Mouse (Mus musculus) monocyte, adult 5-6 weeks (primary cell): ENCODE data around the gene Cd5. TPM values are rescaled to one million over a fixed set of nuclear protein-coding genes. Genes with fewer than 3 reads are reported as not detected.

ENCODE experiments used
- ATAC-seq: fragments of 153-309, 156-312 bp; replicated peaks from 2 replicates; pipeline ENCODE4 v1.8.0; 2017; ENCODE audit warnings: mild to moderate bottlenecking; ENCODE audit not compliant: low TSS enrichment, insufficient number of reproducible peaks, severe bottlenecking, poor library complexity, low FRiP score
- total RNA-seq: library from RNA; stranded (forward); fragments of 200-1000, 200-491, 200-594 nt; gene quantifications from 3 replicates; pipeline ENCODE4 v1.2.3, GENCODE M21; 2017

Gene Cd5
- total RNA-seq, 1 experiment from 2014 or later: 1.0 TPM

DNA sequence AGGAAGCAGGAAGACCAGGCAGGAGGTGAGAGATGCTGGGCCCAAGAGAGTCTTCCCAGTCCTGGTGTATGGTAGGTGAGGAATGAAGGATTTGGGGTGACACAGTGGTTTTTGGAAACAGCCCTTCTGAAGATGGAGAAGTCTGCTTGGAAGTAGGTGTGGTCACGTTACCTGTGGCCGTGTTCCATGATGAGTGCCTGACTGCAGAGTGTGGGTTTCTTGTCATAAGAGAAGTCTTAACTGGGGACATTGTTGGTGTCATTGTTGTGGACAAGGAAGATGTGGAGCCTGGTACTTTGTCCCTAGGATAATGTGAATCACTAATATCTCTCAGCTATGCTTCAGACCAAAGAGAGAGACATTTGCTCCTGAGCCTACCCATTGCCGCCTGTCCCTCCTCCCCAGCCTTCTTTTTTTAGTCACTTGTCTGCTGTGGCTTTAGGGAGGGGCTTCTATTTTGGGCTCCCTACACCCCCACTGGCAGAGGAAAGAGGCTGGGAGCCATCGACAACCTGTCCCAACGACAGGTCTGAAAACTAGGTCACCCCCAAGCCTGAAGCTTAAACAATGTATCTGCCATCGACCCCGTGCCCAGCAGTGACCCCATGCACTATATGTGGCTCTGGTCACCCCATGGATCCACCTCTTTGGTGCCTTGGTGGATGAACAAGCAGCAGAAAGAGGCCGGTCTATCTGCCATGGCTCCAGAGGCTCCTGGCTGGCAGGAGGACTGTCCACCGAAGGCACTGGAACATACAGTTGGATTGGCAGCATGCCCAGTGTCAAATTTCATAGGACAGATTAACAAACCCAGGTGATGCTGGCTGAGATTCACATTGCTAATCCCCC, 21.4 kb upstream of the Cd5 start:
- ATAC-seq: no peak

DNA sequence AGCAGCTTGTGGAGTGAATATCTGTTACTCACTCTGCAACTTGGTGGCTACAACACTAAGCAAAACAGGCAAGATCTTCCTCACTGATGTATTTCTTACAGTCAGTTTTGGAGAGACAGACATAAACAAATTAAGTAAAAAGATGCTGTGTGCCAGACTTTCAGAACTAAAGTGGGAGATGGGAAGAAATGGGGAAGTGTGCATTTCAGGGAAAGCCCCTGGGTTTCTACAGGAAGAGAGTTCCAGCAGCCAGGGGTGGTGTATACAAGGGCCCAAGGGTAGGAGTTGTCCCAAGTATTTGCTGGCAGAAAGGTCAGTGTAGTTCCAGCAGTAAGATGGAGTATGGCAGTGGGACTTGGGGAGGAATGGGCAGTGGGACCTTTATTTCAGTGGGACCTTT, 20.7 kb upstream of the Cd5 start:
- no peak for ATAC-seq

DNA sequence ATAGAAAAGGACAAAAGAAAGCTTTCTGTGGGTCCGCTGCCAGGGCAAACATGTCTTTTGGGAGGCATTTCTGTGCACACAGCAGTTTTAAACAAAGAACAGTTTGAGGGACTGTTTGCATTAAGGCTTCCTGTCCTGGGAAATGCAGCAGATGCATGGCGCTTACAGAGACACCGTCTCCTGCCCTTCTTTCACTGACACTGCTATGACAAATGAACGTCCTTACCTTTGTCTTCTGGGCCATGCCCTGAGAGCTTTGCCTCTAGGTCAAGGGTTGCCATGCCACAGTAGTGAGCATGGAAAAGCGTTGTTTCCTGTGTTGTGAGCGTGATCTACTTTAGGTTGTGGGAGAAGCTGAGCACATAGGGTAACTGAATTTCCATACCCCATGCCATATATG, 19.9 kb upstream of the Cd5 start:
- no peak for ATAC-seq

DNA sequence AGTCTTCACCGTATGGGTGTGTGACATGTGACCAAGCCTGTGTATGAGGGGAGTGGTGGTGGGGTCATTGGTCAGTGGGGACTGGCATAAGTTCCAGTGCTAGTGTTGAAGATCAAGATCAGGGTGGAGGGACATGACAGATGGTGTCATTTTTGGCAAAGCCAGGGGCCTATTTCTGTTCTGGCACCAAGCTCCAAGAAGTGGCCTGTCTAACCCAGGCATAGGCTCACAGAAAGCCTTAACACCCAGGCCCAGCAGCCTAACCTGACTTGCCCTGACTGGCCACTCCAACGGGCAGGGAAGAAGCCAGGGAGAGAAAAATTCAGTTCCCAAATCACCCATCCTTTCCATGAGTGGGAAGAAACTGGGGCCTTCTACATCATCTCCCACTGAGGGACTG, 18.7 kb upstream of the Cd5 start:
- ATAC-seq: no peak

DNA sequence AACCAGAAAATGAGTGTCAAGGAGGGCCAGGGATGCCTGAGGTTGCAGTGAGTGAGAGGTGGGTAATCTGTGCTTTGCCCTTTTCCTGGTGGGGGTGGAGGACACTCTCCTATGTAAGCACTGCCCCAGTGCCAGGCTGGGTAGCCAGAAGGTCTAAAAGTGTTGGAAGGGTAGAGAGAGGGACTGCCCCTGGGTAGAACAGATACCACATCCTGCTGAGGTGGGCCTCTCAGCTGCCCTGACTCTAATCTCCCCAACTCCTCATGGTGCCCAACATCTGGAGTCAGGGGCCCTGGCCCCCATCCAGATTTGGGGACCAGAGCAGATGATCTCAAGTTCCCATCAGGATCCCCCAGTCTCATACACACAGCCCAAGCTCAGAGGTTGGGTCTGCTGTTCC, 18.3 kb upstream of the Cd5 start:
- no peak for ATAC-seq

DNA sequence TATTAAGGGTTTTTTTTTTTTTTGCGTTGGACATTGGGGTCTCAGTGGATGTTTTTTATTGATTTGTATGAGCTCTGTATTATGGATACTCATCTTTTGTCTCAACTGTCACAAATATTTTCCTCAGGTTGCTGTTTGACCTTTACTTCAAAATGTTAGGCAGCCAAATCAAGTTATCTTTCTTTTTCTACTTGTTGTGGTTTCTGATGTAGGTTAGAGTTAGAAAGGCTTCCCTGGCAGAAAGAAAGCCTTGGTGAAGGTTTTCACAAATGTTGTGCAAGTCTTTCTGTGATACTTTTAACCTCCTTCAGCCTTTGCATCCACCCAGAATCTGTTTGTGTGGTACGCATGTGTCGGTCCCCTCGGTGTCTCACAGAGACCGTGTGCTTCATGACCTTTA, 13.8 kb upstream of the Cd5 start:
- no peak for ATAC-seq

DNA sequence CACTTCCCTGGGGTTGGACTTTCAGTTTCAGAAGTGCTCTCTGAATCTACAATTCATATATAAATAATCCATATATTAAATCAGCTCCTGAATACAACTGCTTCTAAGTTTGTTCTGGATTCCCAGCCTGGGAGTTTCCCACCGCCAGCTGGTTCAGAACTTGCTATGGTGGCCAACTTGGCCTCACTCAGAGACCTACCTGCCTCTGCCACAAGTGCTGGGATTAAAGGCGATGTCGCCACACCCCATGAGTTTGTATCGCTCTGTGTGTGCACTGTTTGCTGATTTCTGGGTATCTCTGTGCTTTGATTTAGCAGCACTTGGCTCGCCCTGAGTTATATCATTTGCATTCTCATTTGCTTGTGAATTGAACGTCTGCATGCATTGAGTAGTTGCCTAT, 13.3 kb upstream of the Cd5 start:
- no peak for ATAC-seq

DNA sequence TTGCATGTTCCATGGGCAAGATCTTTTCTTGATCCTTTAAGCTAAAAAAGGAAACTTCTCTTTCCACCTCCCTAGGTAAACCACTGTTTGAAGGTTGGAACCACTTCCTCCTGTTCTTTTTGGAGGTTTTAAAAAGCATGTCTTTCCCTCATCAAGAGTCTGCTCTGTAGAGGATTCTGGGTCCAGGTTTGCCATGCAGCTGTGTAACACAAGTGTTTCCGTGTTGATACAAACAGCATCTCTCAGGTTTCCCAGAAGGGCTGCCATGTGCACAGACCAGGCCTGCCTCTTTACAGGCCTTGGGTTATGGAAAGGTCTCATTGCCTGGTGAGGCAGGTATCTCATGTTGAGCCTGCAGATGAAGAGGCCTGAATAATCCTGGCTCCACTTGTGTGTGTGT, 12.8 kb upstream of the Cd5 start:
- ATAC-seq: no peak

DNA sequence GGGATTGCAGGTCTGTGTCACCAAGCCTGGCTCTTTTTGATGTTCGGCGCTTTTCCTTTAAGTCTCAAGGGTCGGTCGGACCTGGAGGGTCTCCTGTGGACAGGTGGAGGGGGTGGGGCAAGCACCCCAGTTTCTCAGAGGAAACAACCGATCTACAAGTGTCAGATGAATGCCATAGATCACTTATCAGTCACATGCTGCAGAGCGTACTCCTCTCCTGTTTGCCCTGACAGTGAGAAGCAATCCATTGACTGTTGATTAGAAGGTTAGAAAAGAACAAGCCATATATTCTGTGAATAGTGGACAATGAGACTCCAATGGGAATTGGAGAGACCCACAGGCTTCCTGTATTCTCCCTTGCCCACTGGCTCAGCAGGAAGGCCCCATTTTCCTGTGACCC, 11.4 kb upstream of the Cd5 start:
- no peak for ATAC-seq

DNA sequence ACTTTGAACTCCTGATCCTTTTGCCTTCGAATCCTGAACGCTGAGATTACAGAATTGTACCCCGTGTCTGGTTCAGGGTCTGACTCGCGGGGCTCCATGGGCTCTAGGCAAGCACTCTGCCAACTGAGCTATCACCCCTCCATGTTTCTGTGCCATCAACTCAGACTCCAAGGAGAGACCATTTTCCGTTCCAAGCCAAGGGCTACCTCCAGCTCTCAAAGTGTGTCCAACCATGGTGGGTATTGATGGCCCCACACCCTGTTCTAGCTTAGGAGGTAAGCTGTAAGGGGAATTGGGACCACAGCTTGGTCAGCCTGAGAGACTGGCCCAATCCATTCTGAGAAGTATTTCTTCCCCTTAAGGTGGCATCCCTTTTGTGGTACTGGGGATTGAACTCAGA, 10.5 kb upstream of the Cd5 start:
- ATAC-seq: no peak

DNA sequence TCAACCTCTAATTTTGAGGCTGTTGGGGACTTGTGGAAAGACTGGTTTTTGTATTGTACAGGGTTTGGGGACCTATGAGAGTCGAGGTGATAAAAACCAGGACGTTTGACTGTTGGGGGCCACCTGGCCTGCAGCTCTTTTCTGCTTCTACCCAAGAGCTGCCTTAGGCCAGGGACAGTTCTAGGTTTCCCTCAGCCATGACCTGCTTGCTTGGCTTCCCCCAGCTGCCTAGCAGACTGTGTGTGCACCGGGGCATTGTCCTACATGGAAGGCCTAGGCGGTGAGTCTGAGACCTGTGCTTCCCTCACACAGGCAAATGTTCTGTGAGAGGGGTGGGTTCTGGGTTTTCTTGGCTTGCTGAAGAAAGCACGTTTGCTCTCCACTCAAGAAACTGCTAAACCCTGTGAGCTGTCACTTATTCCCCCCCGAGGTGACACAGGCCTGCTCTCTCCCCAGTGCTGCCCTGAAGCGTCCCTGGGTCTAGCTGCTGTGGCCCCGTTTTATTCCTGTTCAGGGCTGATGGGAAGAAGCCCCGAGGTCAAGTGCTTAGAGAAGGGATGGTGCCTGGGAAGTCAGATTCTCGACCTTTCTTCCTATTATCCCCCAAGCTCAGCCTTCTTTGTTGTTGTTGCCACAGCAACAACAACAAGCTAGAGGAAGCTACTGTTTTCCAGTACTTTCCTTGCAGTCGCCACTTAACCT, 9.8 kb upstream of the Cd5 start:
- no peak for ATAC-seq

DNA sequence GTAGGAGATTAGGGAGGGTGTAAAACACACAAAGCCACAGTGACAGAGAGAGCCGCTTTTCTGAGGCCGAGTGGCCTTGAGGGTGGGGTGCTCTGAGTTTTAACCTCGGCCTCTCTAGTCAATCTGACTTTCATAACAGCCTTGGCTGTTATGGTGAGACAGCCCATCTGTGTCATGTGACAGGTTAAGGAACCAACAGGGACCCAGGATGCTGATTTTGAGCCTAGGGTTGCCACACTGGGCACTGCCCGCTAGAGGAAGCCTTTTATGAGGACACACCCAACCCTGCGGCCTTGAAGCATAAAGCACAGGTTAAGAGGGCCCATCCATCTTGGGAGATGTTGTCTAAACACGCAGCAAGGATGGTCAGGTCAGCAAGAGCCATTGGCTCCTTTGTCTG, 8.9 kb upstream of the Cd5 start:
- peak; percentile 97 for ATAC-seq

DNA sequence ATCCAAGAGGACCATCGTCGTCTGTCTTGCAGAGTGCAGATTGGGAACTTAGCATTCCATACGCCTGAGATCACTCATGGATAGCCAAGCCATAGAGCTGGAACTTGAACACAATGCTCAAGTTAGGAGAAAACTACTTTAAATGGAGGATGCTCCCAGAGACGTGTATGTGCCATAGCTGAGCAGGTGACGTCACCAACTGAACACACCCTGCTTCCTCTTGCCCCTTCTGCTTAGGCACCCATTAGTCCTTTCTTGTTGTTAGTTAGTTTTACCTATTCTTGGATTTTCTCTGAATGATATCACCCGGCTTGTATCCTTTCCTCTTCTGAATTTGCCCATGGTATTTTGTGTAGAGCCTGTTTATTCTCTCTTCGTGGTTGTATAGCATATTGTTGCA, 8.4 kb upstream of the Cd5 start:
- ATAC-seq: no peak

DNA sequence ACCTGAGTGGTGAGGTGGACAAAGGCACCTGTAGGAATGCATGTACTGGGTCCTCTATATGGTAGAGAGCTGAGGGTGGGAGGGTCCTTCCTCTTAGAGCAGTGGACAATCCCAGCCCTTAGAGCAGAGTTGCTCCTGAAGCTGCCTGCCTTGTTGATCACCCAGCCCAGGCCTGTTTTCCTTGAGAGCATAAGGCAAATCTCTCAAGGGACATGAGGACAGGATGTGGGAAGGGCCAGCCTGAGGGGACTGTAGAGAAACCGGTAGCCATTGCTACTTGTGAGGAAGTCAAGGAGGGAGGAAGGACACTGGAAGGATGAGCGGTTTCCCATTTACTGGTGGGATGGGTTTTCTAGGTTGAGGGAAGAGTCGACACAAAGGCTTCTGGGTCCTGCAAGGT, 3.8 kb upstream of the Cd5 start:
- ATAC-seq: no peak

DNA sequence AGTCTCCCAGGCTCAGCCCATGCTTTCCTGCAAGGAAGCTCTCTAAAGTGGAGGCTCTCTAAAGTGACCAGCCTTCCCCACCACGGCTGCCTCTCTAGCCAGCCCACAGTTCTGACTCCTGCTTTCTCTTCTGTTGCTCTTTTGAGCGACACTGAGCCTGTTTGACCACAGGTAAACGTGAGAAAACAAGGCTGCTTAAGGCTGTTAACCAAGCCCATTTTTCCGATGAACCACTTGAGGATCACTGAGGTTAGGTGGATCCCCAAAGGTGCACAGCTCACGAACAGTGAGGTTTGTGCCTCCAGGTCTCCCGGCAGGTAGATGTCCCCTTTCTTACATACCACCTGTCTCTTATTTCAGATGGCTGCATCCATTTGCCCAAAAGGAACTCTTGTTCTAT, 3.3 kb upstream of the Cd5 start:
- ATAC-seq: no peak

DNA sequence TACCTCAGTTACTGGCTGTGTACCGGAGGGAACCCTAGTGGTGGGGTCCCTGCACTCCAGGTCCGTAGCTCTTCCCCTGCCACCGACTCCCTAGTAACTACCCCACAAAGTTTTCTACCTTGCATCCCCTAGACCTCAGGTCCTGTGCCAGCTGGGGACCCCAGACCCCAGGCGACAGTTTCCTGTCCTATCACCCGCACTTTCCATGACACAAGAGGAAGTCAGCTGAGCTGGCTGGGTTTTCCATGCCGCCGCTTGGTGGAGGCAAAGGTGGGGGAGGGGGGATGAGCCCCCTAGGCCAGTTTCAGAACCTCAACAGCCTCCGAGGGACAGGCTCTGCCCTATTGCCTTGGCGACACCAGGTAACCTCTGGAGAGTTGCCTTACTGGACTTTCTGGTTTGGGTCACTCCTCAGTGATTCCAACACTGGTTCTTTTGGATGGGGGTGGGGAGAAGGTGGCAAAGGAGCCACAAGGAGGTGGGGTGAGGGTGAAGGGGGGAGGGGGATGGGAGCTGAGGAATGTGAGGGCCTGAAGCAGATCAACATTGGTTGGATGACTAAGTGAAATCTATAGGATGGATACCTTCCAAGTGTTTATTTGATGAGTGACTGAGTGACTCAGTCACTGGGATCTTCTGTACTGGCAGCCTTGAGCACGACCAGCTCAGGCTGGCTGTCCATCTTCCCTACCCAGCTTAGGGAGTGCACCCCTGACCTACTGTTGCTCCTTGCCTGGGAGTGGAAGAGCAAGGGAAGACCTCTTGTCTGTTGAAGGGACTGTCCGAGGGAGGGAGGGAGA, 2.0 kb upstream of the Cd5 start:
- no peak for ATAC-seq

DNA sequence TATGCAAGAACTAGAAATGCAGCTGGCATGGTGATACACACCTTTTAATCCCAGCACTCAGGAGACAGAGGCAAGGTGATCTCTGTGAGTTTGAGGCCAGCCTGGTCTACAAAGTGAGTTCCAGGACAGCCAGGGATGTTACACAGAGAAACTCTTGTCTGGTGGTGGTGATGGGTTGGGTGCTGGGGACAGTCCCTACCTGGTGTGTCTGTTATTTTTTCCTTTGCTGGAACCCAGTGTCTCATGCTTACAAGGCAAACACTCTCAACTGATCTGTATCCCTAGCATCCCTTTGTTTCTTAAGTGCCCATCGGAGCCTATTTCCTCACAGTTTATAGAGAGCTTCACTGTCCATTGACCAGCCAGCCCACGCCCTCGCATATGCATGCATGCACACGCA, 1.1 kb upstream of the Cd5 start:
- ATAC-seq: no peak

DNA sequence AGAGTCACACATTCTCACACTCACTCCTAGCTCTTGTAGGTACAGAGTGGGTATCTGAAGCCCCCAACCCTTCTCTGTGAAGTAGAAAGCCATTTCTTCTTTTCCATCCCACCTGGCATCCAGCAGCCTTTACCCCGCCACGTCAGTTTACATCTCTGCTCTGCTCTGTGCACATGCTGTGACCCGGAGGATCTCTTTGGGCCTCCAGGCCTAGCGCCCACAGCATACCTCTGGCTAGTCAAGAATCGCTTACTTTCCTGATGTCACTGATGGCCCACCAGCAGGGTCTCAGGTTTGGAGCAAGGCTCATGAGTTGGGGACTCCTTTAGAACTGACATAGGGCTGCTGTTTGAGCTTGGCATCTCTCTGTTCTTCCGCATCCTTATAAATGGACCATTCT, 764 bp downstream of the Cd5 start:
- no peak for ATAC-seq

DNA sequence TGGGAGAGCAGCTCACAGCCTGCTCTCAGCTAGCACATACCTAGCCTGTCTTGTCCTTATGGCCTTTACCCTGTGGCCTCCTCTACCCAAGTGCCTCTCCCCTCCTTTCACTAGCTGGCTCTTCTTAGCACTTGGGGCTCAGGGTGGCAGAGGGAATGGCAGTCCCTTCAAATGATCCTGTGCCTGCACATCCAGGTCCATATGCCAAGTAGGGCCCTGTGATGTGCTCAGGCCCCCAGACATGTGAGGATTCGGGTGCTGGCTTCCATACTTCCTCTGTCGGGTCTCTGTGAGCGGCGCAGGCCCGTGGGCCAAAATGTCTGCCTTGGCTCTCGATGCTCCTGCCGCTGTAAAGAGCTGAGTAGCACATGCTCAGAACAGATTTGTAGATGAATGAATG, 2.9 kb downstream of the Cd5 start:
- ATAC-seq: no peak

DNA sequence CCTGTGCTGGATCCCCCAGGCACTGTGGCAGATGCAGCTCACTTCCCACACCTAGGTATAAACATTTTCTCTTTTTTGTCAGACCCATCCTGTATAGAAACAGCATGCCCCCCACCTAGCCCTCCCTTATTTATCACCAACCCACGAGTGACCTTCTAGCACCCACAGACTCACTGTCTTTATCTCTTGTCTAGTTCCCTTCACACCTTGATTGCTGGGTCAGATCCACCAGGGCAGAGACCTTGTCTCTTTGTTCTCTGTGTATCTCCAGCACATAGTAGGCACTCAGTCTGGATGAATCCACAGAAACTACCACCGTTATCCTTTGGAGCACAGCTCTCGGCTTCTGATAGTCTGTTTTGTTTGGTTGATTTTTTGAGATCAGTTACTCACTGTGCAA, 3.7 kb downstream of the Cd5 start:
- ATAC-seq: no peak
